In the genomic region with DNA sequence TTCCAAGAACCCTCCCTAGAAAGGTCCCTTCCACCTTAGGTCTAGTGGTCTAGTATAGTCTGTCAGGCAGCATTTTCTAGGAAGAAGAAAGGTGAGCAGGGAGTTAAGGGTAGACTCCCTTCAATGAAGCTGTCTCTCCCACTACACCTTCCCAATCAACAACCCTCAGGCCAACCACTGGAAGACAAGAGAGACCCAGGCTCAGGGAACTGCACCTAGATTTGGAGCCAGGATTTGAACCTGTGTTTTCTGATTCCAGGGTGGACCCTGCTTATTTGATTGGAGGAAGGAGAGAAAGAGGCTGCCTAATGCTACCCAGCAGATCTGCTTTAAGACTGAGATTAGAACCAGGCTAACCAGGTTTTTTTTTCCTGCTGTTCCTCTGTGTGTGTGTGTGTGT, we compare ENCODE assay signal across 21 mouse cellular contexts. TPM values are rescaled to one million over a fixed set of nuclear protein-coding genes. Genes with fewer than 3 reads are reported as not detected.
A peak's percentile ranks its signal among the peaks of the same experiment; 100 is the strongest.
DNase-seq lines count a peak whose midpoint lies in the region; ATAC-seq and TF ChIP-seq lines count a peak whose summit lies in the region.
"Had no signal": no experiment of that assay in that cellular context is flagged by ENCODE, and none has a peak within 500 bp of the region (broad histone marks: within the 10 kb centered on the region; RNA-seq: fewer than 3 reads in every experiment).

No protein-coding gene starts in this region.

- no peak overlapping the region for H3K4me2 ChIP-seq in heart, embryonic 13.5 days
- peak overlapping the region; percentile 26 for H3K4me2 ChIP-seq in myocyte (ENCODE audit: low read depth)
- H3K4me2 ChIP-seq: intestine, embryonic 15.5 days; liver, embryonic 12.5 days; midbrain, embryonic 15.5 days; neural tube, embryonic 15.5 days had no signal

- peak overlapping the region; percentile 63 for H3K9ac ChIP-seq in heart, embryonic 13.5 days
- H3K9ac ChIP-seq: intestine, embryonic 15.5 days; liver, embryonic 12.5 days; midbrain, embryonic 15.5 days; neural tube, embryonic 15.5 days had no signal

- H3ac ChIP-seq in myocyte (ENCODE audit: control insufficient read depth, insufficient read length), result no peak overlapping the region

- H3K36me3 ChIP-seq in heart, embryonic 13.5 days, result no peaks in the 10 kb centered on the region
- no peaks in the 10 kb centered on the region for H3K36me3 ChIP-seq in myocyte (ENCODE audit: control insufficient read depth, insufficient read depth)
- H3K36me3 ChIP-seq: intestine, embryonic 15.5 days; liver, embryonic 12.5 days; midbrain, embryonic 15.5 days; neural tube, embryonic 15.5 days had no signal

- peak; percentile 47 for DNase-seq in cerebellum, adult 11-12 months
- no peak for DNase-seq in cerebellum, postnatal 4 days (ENCODE audit: low spot score in 2 of 2)
- no peak for DNase-seq in heart, adult 9 months (ENCODE audit: low spot score in 2 of 2)
- DNase-seq in layer of hippocampus, adult 2 months (ENCODE audit: low spot score in 2 of 2), result no peak
- DNase-seq in layer of hippocampus, postnatal 36 days, result no peak
- DNase-seq: adrenal gland, adult 8-10 months; kidney, adult 9 months; kidney, postnatal 25 days; lung, adult 2 months; thymus, postnatal 36 days had no signal

- no peak overlapping the region for H3K4me3 ChIP-seq in heart, embryonic 13.5 days
- H3K4me3 ChIP-seq in layer of hippocampus, adult 2 months, result no peak overlapping the region
- no peak overlapping the region for H3K4me3 ChIP-seq in myocyte
- H3K4me3 ChIP-seq: intestine, embryonic 15.5 days; left cerebral cortex, adult 2 months; liver, embryonic 12.5 days; megakaryocyte, embryonic 14.5 days; midbrain, embryonic 15.5 days; neural tube, embryonic 15.5 days had no signal

- no peak for TF ChIP-seq CTCF in layer of hippocampus, adult 2 months (conservative IDR thresholded peaks at IDR 0.05)

- no peak for TF ChIP-seq POLR2A in myocyte (IDR thresholded peaks at IDR 0.05; ENCODE audit: insufficient read length, low read depth)

- H3K27ac ChIP-seq in heart, embryonic 13.5 days (replicated peaks), result peak overlapping the region; percentile 100
- peak overlapping the region; percentile 68; the same call in 1 of the 2 replicates for H3K27ac ChIP-seq in layer of hippocampus, adult 2 months
- H3K27ac ChIP-seq: liver, embryonic 12.5 days; midbrain, embryonic 15.5 days; neural tube, embryonic 15.5 days had no signal

- H3K9me3 ChIP-seq in heart, embryonic 13.5 days, result no peaks in the 10 kb centered on the region
- H3K9me3 ChIP-seq: intestine, embryonic 15.5 days; liver, embryonic 12.5 days; megakaryocyte, embryonic 14.5 days; midbrain, embryonic 15.5 days; neural tube, embryonic 15.5 days had no signal

- H3K79me2 ChIP-seq in myocyte (ENCODE audit: control insufficient read depth, insufficient read depth), result peaks cover 91% of the 10 kb centered on the region

- peaks cover 98% of the 10 kb centered on the region for H3K4me1 ChIP-seq in heart, embryonic 13.5 days

- H3K27me3 ChIP-seq in heart, embryonic 13.5 days (replicated peaks), result no peaks in the 10 kb centered on the region
- no peaks in the 10 kb centered on the region for H3K27me3 ChIP-seq in myocyte (ENCODE audit: control insufficient read depth, insufficient read depth, insufficient read length)
- H3K27me3 ChIP-seq: intestine, embryonic 15.5 days; midbrain, embryonic 15.5 days; Patski had no signal

- ATAC-seq in heart, embryonic 13.5 days (ENCODE audit: extremely low read depth, insufficient number of reproducible peaks, low FRiP score, low TSS enrichment), result no peak
- no peak for ATAC-seq in granulocyte monocyte progenitor cell, adult 5-6 weeks (replicated peaks; ENCODE audit: poor library complexity, severe bottlenecking)
- ATAC-seq: CD4-positive, CD25-positive, alpha-beta regulatory T cell, adult 4 months; intestine, embryonic 15.5 days; liver, embryonic 12.5 days; midbrain, embryonic 15.5 days had no signal

TF ChIP-seq in myocyte, 11 proteins besides CTCF, POLR2A, EP300 and RAD21:
- TF ChIP-seq POLR2AphosphoS2 (IDR thresholded peaks at IDR 0.05; ENCODE audit: insufficient read length, low read depth) (no peak), USF1 (IDR thresholded peaks at IDR 0.05; ENCODE audit: low read depth) (no peak), TCF3 (IDR thresholded peaks at IDR 0.05; ENCODE audit: insufficient read length, low read depth) (no peak), TCF12 (IDR thresholded peaks at IDR 0.05; ENCODE audit: insufficient read depth, poor library complexity, severe bottlenecking) (no peak), E2F4 (IDR thresholded peaks at IDR 0.05; ENCODE audit: insufficient read depth) (no peak), REST (IDR thresholded peaks at IDR 0.05; ENCODE audit: insufficient read depth, insufficient read length) (no peak), MAX (IDR thresholded peaks at IDR 0.05; ENCODE audit: low read depth) (no peak), MYOG (IDR thresholded peaks at IDR 0.05; ENCODE audit: control insufficient read depth in 1 of 3, insufficient read depth in 1 of 3, insufficient read length in 2 of 3, low read depth in 2 of 3) (no peak), MYOD1 (IDR thresholded peaks at IDR 0.05; ENCODE audit: control insufficient read depth in 1 of 3, insufficient read length in 2 of 3, low read depth in 2 of 3) (no peak)

RNA-seq across cellular contexts. Expression of a gene that starts 10.1 kb away (rescaled TPM):
- 12.1 and 13.9 TPM in 2 replicates for polyA plus RNA-seq in heart, embryonic 13.5 days (2015; fragmentation: Nextera tagmentation; extraction: Ambion mirVana)
- 10 to 100 TPM; 10.7 to 11.2 TPM for total RNA-seq in layer of hippocampus, adult 2 months (2021)
- 10 to 100 TPM; 14.0 to 14.1 TPM for total RNA-seq in layer of hippocampus, postnatal 36 days (2021)
- polyA plus RNA-seq in myocyte (2012; fragmentation: generic; extraction: Trizol), result 91.9 TPM
- not detected in 2 replicates for total RNA-seq in granulocyte monocyte progenitor cell, adult 5-6 weeks (2014; fragmentation: Nextera tagmentation)
- not detected in 2 replicates for total RNA-seq in granulocyte monocyte progenitor cell, adult 5-6 weeks (2017)
- polyA plus RNA-seq: CD4-positive, CD25-positive, alpha-beta regulatory T cell, adult 4 months had no signal

Comparison
In these comparisons a context has a peak if more than half of its experiments do, and no peak if none do; other contexts are left out.
1. RNA of a gene that starts 10.1 kb away (total RNA-seq): 14.0 to 14.1 TPM in layer of hippocampus, postnatal 36 days and 10.7 to 11.2 TPM in layer of hippocampus, adult 2 months; not detected in granulocyte monocyte progenitor cell, adult 5-6 weeks; every median in the first group is over 10 times any median in the second.